21 mouse cellular contexts compared by ENCODE assay signal in the genomic region with DNA sequence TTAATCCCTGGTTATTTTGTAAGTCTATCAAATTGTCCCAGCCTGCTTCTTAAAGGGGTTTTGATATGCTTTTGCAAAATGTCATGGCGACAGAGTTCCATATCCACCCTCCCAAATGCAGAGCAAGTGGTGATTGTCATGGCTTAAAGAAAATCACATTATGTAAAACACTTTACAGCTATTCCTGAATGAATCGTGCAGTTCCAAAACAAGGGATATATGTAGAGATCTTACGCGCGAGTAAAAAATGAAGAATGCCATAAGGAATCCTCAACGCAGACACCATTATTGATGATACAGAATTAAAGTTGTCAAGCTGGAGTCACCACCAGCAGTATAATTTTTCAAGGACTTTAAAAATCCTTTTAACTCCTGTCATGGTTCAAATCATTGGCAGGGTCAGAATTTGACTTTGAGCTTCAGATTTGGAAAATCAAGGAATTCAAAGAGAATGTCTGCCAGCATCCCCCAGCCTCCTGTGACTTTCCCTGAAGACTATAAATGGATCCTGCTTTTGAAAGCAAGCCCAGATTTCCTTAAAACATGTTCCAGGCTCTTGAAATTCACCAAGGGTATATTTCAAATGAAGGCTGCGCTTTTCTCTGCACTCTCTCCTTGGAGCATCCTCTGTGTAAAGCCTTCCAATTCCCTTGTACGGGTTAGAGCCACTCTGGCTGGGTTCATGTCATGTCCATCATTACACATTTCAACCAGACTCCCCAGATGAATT.
DNase-seq lines count a peak whose midpoint lies in the region; ATAC-seq and TF ChIP-seq lines count a peak whose summit lies in the region.
"Had no signal": no experiment of that assay in that cellular context is flagged by ENCODE, and none has a peak within 500 bp of the region (broad histone marks: within the 10 kb centered on the region; RNA-seq: fewer than 3 reads in every experiment).

No protein-coding gene starts in this region.

- no peak overlapping the region for H3K4me2 ChIP-seq in forebrain, embryonic 15.5 days (replicated peaks)
- no peak overlapping the region for H3K4me2 ChIP-seq in forebrain, embryonic 13.5 days
- H3K4me2 ChIP-seq in lung, embryonic 14.5 days: no peak overlapping the region
- H3K4me2 ChIP-seq: heart, embryonic 12.5 days; midbrain, embryonic 15.5 days had no signal

- WGBS in forebrain, embryonic 15.5 days: 79% methylated on average over 8 of the region's 8 CpGs
- 93% methylated on average over 8 of the region's 8 CpGs for WGBS in forebrain, embryonic 13.5 days
- WGBS in lung, embryonic 14.5 days: 81% methylated on average over 8 of the region's 8 CpGs

- H3K36me3 ChIP-seq in forebrain, embryonic 15.5 days: no peaks in the 10 kb centered on the region
- no peaks in the 10 kb centered on the region for H3K36me3 ChIP-seq in forebrain, embryonic 13.5 days (ENCODE audit: poor library complexity, severe bottlenecking)
- no peaks in the 10 kb centered on the region for H3K36me3 ChIP-seq in lung, embryonic 14.5 days (ENCODE audit: insufficient read depth)
- H3K36me3 ChIP-seq: heart, embryonic 12.5 days; midbrain, embryonic 15.5 days had no signal

- H3K27ac ChIP-seq in forebrain, embryonic 15.5 days (replicated peaks): peak overlapping the region; percentile 5; the same call in 1 of the 2 replicates
- no peak overlapping the region for H3K27ac ChIP-seq in forebrain, embryonic 13.5 days
- no peak overlapping the region for H3K27ac ChIP-seq in lung, embryonic 14.5 days (ENCODE audit: low read depth)
- H3K27ac ChIP-seq: hindbrain, postnatal 0 days; liver, embryonic 14.5 days; midbrain, embryonic 15.5 days had no signal

- H3K9me3 ChIP-seq in forebrain, embryonic 15.5 days: no peaks in the 10 kb centered on the region
- H3K9me3 ChIP-seq in forebrain, embryonic 13.5 days (replicated peaks): no peaks in the 10 kb centered on the region
- H3K9me3 ChIP-seq in lung, embryonic 14.5 days (ENCODE audit: low read depth, low read length): no peaks in the 10 kb centered on the region
- H3K9me3 ChIP-seq: heart, embryonic 12.5 days; midbrain, embryonic 15.5 days had no signal

- TF ChIP-seq CTCF in lung, embryonic 14.5 days (IDR thresholded peaks at IDR 0.05; ENCODE audit: low read depth): no peak

- ATAC-seq in forebrain, embryonic 15.5 days (replicated peaks): no peak
- ATAC-seq in forebrain, embryonic 13.5 days: no peak
- no peak for ATAC-seq in lung, embryonic 14.5 days (ENCODE audit: insufficient read depth)
- ATAC-seq: activated CD4-positive, CD25-positive, alpha-beta regulatory T cell, adult 4 months; hindbrain, postnatal 0 days; midbrain, embryonic 15.5 days had no signal

- peak; percentile 1 for DNase-seq in lung, embryonic 14.5 days
- DNase-seq in lung, adult 18-20 months: no peak
- DNase-seq in layer of hippocampus, adult 9-11 months: peak; percentile 17
- DNase-seq in right cerebral cortex, postnatal 10 days (ENCODE audit: low spot score in 2 of 2): peak; percentile 37 to 52
- no peak for DNase-seq in adrenal gland, adult 8-10 months
- no peak for DNase-seq in T-cell, adult 2 months (ENCODE audit: low spot score)
- DNase-seq: adrenal gland, postnatal 25 days; cerebellum, adult 9-10 months; heart, postnatal 36 days; kidney, adult 2 months; kidney, postnatal 4 days; lung, postnatal 14 days; thymus, postnatal 36 days had no signal

- no peak overlapping the region for H3K9ac ChIP-seq in forebrain, embryonic 15.5 days (replicated peaks)
- no peak overlapping the region for H3K9ac ChIP-seq in forebrain, embryonic 13.5 days
- H3K9ac ChIP-seq in lung, embryonic 14.5 days: no peak overlapping the region
- H3K9ac ChIP-seq: heart, embryonic 12.5 days; liver, embryonic 14.5 days; midbrain, embryonic 15.5 days had no signal

- H3K4me1 ChIP-seq in forebrain, embryonic 15.5 days: no peaks in the 10 kb centered on the region
- no peaks in the 10 kb centered on the region for H3K4me1 ChIP-seq in forebrain, embryonic 13.5 days
- no peaks in the 10 kb centered on the region for H3K4me1 ChIP-seq in lung, embryonic 14.5 days (ENCODE audit: insufficient read depth)
- H3K4me1 ChIP-seq: heart, embryonic 12.5 days; megakaryocyte, embryonic 14.5 days; midbrain, embryonic 15.5 days had no signal

- H3K27me3 ChIP-seq in forebrain, embryonic 15.5 days: no peaks in the 10 kb centered on the region
- H3K27me3 ChIP-seq in forebrain, embryonic 13.5 days: no peaks in the 10 kb centered on the region
- no peaks in the 10 kb centered on the region for H3K27me3 ChIP-seq in lung, embryonic 14.5 days (ENCODE audit: insufficient read depth, low read length)
- H3K27me3 ChIP-seq: heart, embryonic 12.5 days; megakaryocyte, embryonic 14.5 days; midbrain, embryonic 15.5 days had no signal

- H3K4me3 ChIP-seq in forebrain, embryonic 15.5 days: no peak overlapping the region
- H3K4me3 ChIP-seq in forebrain, embryonic 13.5 days: no peak overlapping the region
- H3K4me3 ChIP-seq in lung, embryonic 14.5 days (ENCODE audit: low read depth, low read length): no peak overlapping the region
- H3K4me3 ChIP-seq: heart, embryonic 12.5 days; megakaryocyte, embryonic 14.5 days; midbrain, embryonic 15.5 days had no signal

Comparison
In these comparisons a context has a peak if more than half of its experiments do, and no peak if none do; other contexts are left out.
1. DNase-seq: peak in lung, embryonic 14.5 days (single experiment), layer of hippocampus, adult 9-11 months (single experiment) and right cerebral cortex, postnatal 10 days (2 of 2); none in lung, adult 18-20 months (0 of 2), adrenal gland, adult 8-10 months (single experiment) and T-cell, adult 2 months (single experiment).